Mouse (Mus musculus): Measurements from ENCODE around the gene Ros1.
A peak's percentile ranks its signal among the peaks of the same experiment; 100 is the strongest.

DNA sequence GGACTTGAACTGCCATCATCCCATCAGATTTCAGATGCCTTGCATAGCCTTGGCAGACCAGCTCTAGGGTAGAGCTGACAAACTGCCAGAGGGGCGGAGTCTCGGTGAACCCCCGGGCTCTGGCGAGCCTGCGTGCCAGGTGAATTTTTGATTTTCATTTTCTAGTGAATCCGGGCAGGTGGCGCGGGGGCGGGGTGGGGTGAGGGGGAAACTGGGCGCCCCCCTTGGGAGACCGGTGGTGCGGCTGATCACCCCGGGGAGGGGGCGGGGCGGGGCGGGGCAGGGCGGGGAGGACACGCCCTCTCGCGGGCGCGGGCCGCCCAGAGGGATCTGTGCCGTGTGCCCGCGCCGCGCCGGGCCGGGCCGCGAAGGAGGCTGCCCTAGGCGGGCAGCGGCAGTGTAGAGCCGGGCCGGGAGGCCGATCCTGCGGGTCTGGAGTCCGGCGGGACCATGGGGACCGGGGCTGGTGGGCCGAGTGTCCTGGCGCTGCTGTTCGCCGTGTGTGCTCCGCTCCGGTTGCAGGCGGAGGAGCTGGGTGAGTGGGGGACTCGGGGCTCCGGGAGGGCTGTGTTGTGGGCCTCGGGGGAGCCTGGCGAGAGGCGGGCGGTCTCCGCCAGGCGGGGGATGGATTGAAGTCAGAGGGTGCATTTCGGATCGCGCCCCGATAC, 38.4 kb upstream of the Ros1 start, which contains the start of gene Dcbld1:
- no peak for TF ChIP-seq CTCF (IDR thresholded peaks at IDR 0.05; ENCODE audit: low read depth, low read length)
- 0 out of 2 replicates have a peak, but pooled peaks have one; percentile 60 for TF ChIP-seq POLR2A (IDR thresholded peaks at IDR 0.05; ENCODE audit: extremely low read depth, insufficient read depth, low read length)
